Mouse (Mus musculus) heart, embryonic 11.5 days (tissue): ENCODE data around the gene Gm5141. TPM values are rescaled to one million over a fixed set of nuclear protein-coding genes. Genes with fewer than 3 reads are reported as not detected.
A peak's percentile ranks its signal among the peaks of the same experiment; 100 is the strongest.
"Not testable (repeated sequence)": the region's sequence is repeated elsewhere in the genome, so short reads cannot be mapped to it uniquely, and the experiment has no call there.

Experiments used
- ATAC-seq: fragments of 200-750 bp; cut with Nextera tagmentation; replicated peaks from 2 replicates; pipeline ENCODE4 v1.8.0; 2017; ENCODE audit warnings: moderate library complexity; ENCODE audit not compliant: insufficient number of reproducible peaks, low FRiP score, low TSS enrichment
- H3K27ac ChIP-seq: fragments of 300-500 bp; sonication (generic); 2 replicates; pipeline ENCODE4 v1.5.1; 2014; ENCODE audit warnings: mild to moderate bottlenecking, low read depth, low read length
- H3K27me3 ChIP-seq: fragments of 300-500 bp; sonication (generic); 2 replicates; pipeline ENCODE4 v1.6.1; 2014; ENCODE audit warnings: mild to moderate bottlenecking, low read length, mixed read lengths; ENCODE audit not compliant: control insufficient read depth, insufficient read depth
- H3K36me3 ChIP-seq: fragments of 300-500 bp; sonication (generic); 2 replicates; pipeline ENCODE4 v1.6.1; 2014; ENCODE audit warnings: mild to moderate bottlenecking, low read length, moderate library complexity, mixed read lengths; ENCODE audit not compliant: control insufficient read depth, insufficient read depth
- H3K4me1 ChIP-seq: fragments of 300-500 bp; sonication (generic); 2 replicates; pipeline ENCODE4 v1.6.1; 2014; ENCODE audit warnings: low read length; ENCODE audit not compliant: control insufficient read depth, insufficient read depth
- H3K4me2 ChIP-seq: fragments of 300-500 bp; sonication (generic); 2 replicates; pipeline ENCODE4 v1.6.1; 2014; ENCODE audit warnings: mild to moderate bottlenecking, moderate library complexity
- H3K4me3 ChIP-seq: fragments of 300-500 bp; sonication (generic); 2 replicates; pipeline ENCODE4 v1.5.1; 2014; ENCODE audit warnings: low read depth, low read length
- H3K9ac ChIP-seq: fragments of 300-500 bp; sonication (generic); 2 replicates; pipeline ENCODE4 v1.6.1; 2014; ENCODE audit warnings: mild to moderate bottlenecking, low read depth, low read length, moderate library complexity
- H3K9me3 ChIP-seq: fragments of 300-500 bp; sonication (generic); replicated peaks from 2 replicates; pipeline ENCODE4 v1.6.1; 2016; ENCODE audit warnings: low read length; ENCODE audit not compliant: control insufficient read depth
- WGBS: fragments of 180-500 bp; shearing (Covaris S2); extraction: QIAGEN DNeasy Blood & Tissue Kit; methylation state at CpG from one replicate; pipeline ENCODE4 v1.1.7; 2014; ENCODE audit not compliant: insufficient replicate concordance; 5-methylcytosine and 5-hydroxymethylcytosine counted together
- polyA plus RNA-seq: library from polyadenylated mRNA; unstranded; fragments of >200 nt; fragmentation: Nextera tagmentation; extraction: Ambion mirVana; gene quantifications from 2 replicates; pipeline ENCODE4 v1.2.1, GENCODE M21; 2014

The Gm5141 gene
- polyA plus RNA-seq = 5.2 and 8.2 TPM in 2 replicates

GRCm38 (mm10) chr13:62785199-62786134, at the start of gene Gm5141:
Gene Gm5141, minus strand, starts transcription at chr13:62785808.
- not testable (repeated sequence) for H3K36me3 ChIP-seq, H3K9me3 ChIP-seq, H3K27me3 ChIP-seq, H3K27ac ChIP-seq, H3K4me1 ChIP-seq
- H3K4me2 ChIP-seq = peak within 1 kb of the TSS; percentile 70
- peak within 1 kb of the TSS; percentile 61 for H3K9ac ChIP-seq
- WGBS = 5% methylated on average over 19 of the region's 23 CpGs
- ATAC-seq = peak; percentile 96
- peak within 1 kb of the TSS; percentile 56 for H3K4me3 ChIP-seq

- Histone ChIP-seq H3K4me2 (no peak overlapping the region), H3K9ac (no peak overlapping the region), H3K9me3 (no peaks in the 10 kb centered on the region), H3K27me3 (no peaks in the 10 kb centered on the region), H3K4me1 (no peaks in the 10 kb centered on the region), H3K27ac (no peak overlapping the region), H3K36me3 (no peaks in the 10 kb centered on the region), H3K4me3 (no peak overlapping the region)
- ATAC-seq = no peak
- 12% methylated on average over 4 of the region's 4 CpGs for WGBS
Measured at GRCm38 (mm10) chr13:62833341-62833740, 47.7 kb upstream of the Gm5141 start.

- Histone ChIP-seq H3K27me3 (no peaks in the 10 kb centered on the region), H3K9me3 (no peaks in the 10 kb centered on the region), H3K4me3 (no peak overlapping the region), H3K4me2 (no peak overlapping the region), H3K9ac (no peak overlapping the region), H3K27ac (no peak overlapping the region), H3K4me1 (no peaks in the 10 kb centered on the region), H3K36me3 (no peaks in the 10 kb centered on the region)
- 56% methylated on average over 2 of the region's 2 CpGs for WGBS
- no peak for ATAC-seq
Measured at GRCm38 (mm10) chr13:62832239-62832638, 46.6 kb upstream of the Gm5141 start.

- H3K4me1 ChIP-seq, H3K4me3 ChIP-seq, ATAC-seq, H3K9ac ChIP-seq, H3K9me3 ChIP-seq, H3K4me2 ChIP-seq, H3K36me3 ChIP-seq, H3K27me3 ChIP-seq, H3K27ac ChIP-seq: not testable (repeated sequence)
- 77% methylated on average over 3 of the region's 3 CpGs for WGBS
Measured at GRCm38 (mm10) chr13:62815705-62816104, 30.1 kb upstream of the Gm5141 start.

GRCm38 (mm10) chr13:62812713-62813112, 27.1 kb upstream of the Gm5141 start:
- no peak for ATAC-seq
- Histone ChIP-seq H3K4me2 (peak overlapping the region; percentile 63), H3K36me3 (no peaks in the 10 kb centered on the region), H3K9ac (no peak overlapping the region), H3K4me1 (no peaks in the 10 kb centered on the region), H3K27me3 (no peaks in the 10 kb centered on the region), H3K4me3 (peak overlapping the region; percentile 37), H3K9me3 (no peaks in the 10 kb centered on the region), H3K27ac (no peak overlapping the region)
- WGBS = 7% methylated on average over 29 of the region's 32 CpGs

GRCm38 (mm10) chr13:62807981-62808380, 22.4 kb upstream of the Gm5141 start:
- not testable (repeated sequence) for H3K27me3 ChIP-seq, H3K4me1 ChIP-seq, H3K27ac ChIP-seq, H3K36me3 ChIP-seq, H3K9ac ChIP-seq, H3K9me3 ChIP-seq, ATAC-seq, H3K4me3 ChIP-seq, H3K4me2 ChIP-seq
- WGBS = 78% methylated on average over 6 of the region's 6 CpGs

- H3K4me2 ChIP-seq = peak overlapping the region; percentile 70
- H3K27ac ChIP-seq, H3K4me1 ChIP-seq, H3K9ac ChIP-seq, H3K36me3 ChIP-seq, H3K27me3 ChIP-seq, ATAC-seq, H3K9me3 ChIP-seq: not testable (repeated sequence)
- 46% methylated on average over 2 of the region's 2 CpGs for WGBS
- peak overlapping the region; percentile 56 for H3K4me3 ChIP-seq
Measured at GRCm38 (mm10) chr13:62786135-62786493, 506 bp upstream of the Gm5141 start.

GRCm38 (mm10) chr13:62763806-62764205, 21.8 kb downstream of the Gm5141 start:
- H3K36me3 ChIP-seq = not testable (repeated sequence)

More at GRCm38 (mm10) chr13:62763806-62764205, 21.8 kb downstream of the Gm5141 start:
- not testable (repeated sequence) for H3K9ac ChIP-seq, H3K4me3 ChIP-seq, H3K9me3 ChIP-seq, H3K4me1 ChIP-seq, H3K27me3 ChIP-seq, H3K27ac ChIP-seq, H3K4me2 ChIP-seq, ATAC-seq
- 64% methylated on average over 2 of the region's 2 CpGs for WGBS
